Mouse (Mus musculus): ENCODE measurements around the gene Dpm3. TPM values are rescaled to one million over a fixed set of nuclear protein-coding genes. Genes with fewer than 3 reads are reported as not detected.

The Dpm3 gene
- polyA plus RNA-seq, 1 experiment from 2014 or later, result 106 TPM

DNA sequence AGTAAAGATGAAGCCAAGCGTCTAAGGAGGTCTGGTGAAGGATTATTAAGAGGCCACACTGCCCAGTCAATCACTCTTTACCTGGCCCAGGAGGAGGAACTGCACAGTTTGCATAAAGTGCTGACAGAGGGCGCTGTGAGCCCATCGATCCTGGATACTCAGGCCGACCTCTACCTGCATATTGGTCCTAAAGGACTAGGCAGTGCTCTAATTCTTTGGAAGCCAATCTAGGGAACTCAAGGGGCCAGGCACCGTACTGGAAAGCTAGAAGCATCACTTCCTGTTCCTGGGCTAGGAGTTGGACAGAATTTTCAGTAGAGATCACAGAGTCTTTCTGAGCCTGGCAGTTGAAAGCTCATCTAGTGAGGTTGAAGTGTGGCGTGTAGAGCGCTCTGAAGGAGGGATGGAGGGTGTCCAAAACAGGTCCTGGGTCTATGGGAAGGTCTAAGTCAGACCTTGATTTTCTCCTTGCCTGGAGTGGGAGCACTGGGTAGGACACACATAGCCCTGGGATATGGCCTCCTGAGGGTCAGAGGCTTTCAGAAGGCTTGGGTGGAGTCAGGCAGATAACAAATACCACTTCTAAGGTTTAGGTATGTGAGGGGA, 8.6 kb upstream of the Dpm3 start:
- H3K36me3 ChIP-seq (ENCODE audit: poor library complexity, severe bottlenecking), result peaks cover 19% of the 10 kb centered on the region
- H3K27me3 ChIP-seq, result peaks cover 10% of the 10 kb centered on the region; the same call in 1 of the 2 replicates
- no peak for ATAC-seq
- H3K27ac ChIP-seq, result no peak overlapping the region
- H3K9me3 ChIP-seq (replicated peaks), result no peaks in the 10 kb centered on the region
- no peak overlapping the region for H3K4me3 ChIP-seq
- H3K4me1 ChIP-seq, result peaks cover 31% of the 10 kb centered on the region
- no peak overlapping the region for H3K9ac ChIP-seq
- no peak overlapping the region for H3K4me2 ChIP-seq
- 20% methylated on average over 7 of the region's 7 CpGs for WGBS

DNA sequence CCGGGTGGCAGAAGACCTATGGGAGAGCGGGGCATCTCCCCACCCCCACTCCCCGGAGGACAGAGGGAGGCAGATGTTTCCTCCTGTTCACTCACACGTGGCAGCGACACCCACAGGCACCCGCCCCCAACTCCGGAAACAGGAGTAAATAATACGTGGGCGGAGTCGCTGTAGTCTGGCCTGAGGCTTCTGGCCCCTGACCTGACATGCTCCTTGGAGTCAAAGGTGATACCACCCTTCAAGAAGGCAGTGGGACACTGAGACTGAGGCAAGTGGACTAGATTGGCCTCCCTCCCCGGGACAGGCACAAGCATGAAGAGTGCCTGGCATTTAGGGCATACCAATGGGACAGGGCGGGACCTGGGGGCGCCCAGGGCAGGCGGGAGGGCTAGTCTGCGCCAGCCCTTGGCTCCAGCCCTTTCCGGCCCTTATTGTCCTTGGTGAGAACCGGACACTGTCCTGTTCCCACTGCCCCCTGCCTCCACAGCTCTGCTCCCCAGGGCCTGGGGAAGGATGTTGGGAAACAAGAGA, 7.7 kb upstream of the Dpm3 start:
- Histone ChIP-seq H3K27me3 (peaks cover 10% of the 10 kb centered on the region; the same call in 1 of the 2 replicates), H3K9me3 (replicated peaks) (no peaks in the 10 kb centered on the region), H3K9ac (no peak overlapping the region), H3K4me3 (no peak overlapping the region), H3K4me2 (peak overlapping the region; percentile 10; the same call in 1 of the 2 replicates), H3K36me3 (ENCODE audit: poor library complexity, severe bottlenecking) (peaks cover 19% of the 10 kb centered on the region), H3K27ac (no peak overlapping the region), H3K4me1 (peaks cover 25% of the 10 kb centered on the region)
- 10% methylated on average over 17 of the region's 17 CpGs for WGBS
- no peak for ATAC-seq

DNA sequence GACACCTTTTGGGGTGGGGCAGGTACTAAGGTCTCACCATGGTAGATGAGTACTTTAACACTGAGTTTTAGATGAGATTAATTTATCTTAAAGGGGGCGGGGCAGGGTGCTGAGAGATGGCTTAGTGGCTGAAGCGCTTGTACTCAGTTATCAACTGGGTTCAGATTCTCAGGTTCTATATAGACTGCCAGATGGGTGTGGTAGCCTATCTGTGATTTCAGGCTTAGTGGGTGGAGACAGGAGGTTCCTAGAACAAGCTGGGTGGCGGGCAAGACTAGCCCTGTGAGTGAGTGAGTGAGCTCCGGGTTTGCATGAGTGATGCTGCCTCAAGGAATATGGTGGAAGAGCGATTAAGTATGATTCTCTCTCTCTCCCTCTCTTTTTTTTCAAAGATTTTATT, 4.2 kb upstream of the Dpm3 start:
- H3K9ac ChIP-seq, result no peak overlapping the region
- no peak overlapping the region for H3K4me2 ChIP-seq
- no peak for ATAC-seq
- H3K27me3 ChIP-seq, result peaks cover 10% of the 10 kb centered on the region; the same call in 1 of the 2 replicates
- peaks cover 11% of the 10 kb centered on the region for H3K4me1 ChIP-seq
- H3K36me3 ChIP-seq (ENCODE audit: poor library complexity, severe bottlenecking), result no peaks in the 10 kb centered on the region
- WGBS, result 92% methylated on average over 5 of the region's 5 CpGs
- no peak overlapping the region for H3K27ac ChIP-seq
- H3K9me3 ChIP-seq (replicated peaks), result no peaks in the 10 kb centered on the region
- H3K4me3 ChIP-seq, result no peak overlapping the region

DNA sequence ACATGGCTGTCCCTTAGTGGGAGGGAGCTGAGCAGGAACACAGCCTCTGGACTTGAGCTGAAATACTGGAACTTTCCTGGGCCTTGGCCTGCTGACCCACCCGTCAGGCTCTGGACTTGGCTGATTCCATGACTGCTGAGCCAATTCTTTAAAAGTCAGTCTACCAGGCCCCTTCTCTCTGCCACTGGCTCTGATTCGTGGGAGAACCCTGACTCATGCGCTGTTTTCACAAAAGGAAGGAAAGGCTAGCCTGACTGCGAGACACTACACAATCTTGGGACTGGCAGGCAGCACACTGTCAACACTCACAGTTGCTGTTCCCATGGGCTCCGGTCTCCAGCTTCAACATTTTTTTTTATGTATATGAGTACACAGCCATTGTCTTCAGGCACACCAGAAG, 3.0 kb upstream of the Dpm3 start:
- H3K27ac ChIP-seq, result no peak overlapping the region
- H3K4me3 ChIP-seq, result no peak overlapping the region
- H3K36me3 ChIP-seq (ENCODE audit: poor library complexity, severe bottlenecking), result no peaks in the 10 kb centered on the region
- H3K4me1 ChIP-seq, result peaks cover 5% of the 10 kb centered on the region
- WGBS, result 81% methylated on average over 5 of the region's 5 CpGs
- no peak overlapping the region for H3K4me2 ChIP-seq
- H3K27me3 ChIP-seq, result peaks cover 7% of the 10 kb centered on the region; the same call in 1 of the 2 replicates
- no peaks in the 10 kb centered on the region for H3K9me3 ChIP-seq (replicated peaks)
- H3K9ac ChIP-seq, result no peak overlapping the region
- no peak for ATAC-seq

DNA sequence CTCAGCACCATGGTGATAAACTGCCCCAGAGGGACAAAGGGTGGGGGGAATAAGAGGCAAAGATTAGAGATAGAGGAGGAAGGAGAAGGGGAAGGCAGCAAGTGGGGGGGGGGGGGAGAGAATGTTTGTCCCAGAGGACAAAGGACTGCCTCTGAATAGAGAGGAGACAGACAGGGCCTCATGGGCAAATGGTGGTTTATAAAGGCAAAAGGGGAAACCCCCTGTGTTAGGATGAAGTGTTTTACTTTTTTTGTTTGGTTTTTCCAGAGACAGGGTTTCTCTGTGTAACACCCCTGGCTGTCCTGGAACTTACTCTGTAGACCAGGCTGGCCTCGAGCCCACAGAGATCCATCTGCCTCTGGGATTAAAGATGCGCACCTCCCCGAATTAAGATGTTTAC, 1.1 kb downstream of the Dpm3 start:
- no peak for ATAC-seq
- no peak overlapping the region for H3K9ac ChIP-seq
- H3K4me3 ChIP-seq, result no peak overlapping the region
- no peaks in the 10 kb centered on the region for H3K4me1 ChIP-seq
- H3K27me3 ChIP-seq, result no peaks in the 10 kb centered on the region
- H3K9me3 ChIP-seq (replicated peaks), result no peaks in the 10 kb centered on the region
- H3K27ac ChIP-seq, result no peak overlapping the region
- no peaks in the 10 kb centered on the region for H3K36me3 ChIP-seq (ENCODE audit: poor library complexity, severe bottlenecking)
- 76% methylated on average over 3 of the region's 3 CpGs for WGBS
- H3K4me2 ChIP-seq, result no peak overlapping the region

DNA sequence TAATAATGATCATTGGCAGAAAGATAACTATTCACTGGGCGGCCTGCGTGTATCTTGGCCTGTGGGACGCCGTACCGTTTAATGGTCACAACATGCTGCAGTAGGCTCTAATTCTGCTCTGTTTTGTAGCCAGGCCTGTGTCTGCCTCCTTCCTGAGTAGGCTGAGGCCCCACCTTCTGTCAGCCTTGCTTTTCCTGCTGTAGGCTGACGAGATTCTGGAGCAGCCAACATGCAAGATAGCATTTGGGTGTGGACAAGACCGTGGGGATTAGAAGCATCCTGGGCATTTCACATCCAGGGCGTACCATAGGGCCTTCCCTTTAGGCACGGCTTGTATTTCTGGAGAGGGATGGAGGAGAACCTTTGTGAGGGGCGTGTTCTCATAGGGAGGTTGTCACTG, 3.3 kb downstream of the Dpm3 start:
- H3K36me3 ChIP-seq (ENCODE audit: poor library complexity, severe bottlenecking), result no peaks in the 10 kb centered on the region
- H3K27me3 ChIP-seq, result no peaks in the 10 kb centered on the region
- 81% methylated on average over 10 of the region's 10 CpGs for WGBS
- no peak overlapping the region for H3K4me3 ChIP-seq
- no peaks in the 10 kb centered on the region for H3K9me3 ChIP-seq (replicated peaks)
- H3K4me2 ChIP-seq, result no peak overlapping the region
- H3K27ac ChIP-seq, result no peak overlapping the region
- H3K4me1 ChIP-seq, result peaks cover 13% of the 10 kb centered on the region
- no peak for ATAC-seq
- no peak overlapping the region for H3K9ac ChIP-seq

DNA sequence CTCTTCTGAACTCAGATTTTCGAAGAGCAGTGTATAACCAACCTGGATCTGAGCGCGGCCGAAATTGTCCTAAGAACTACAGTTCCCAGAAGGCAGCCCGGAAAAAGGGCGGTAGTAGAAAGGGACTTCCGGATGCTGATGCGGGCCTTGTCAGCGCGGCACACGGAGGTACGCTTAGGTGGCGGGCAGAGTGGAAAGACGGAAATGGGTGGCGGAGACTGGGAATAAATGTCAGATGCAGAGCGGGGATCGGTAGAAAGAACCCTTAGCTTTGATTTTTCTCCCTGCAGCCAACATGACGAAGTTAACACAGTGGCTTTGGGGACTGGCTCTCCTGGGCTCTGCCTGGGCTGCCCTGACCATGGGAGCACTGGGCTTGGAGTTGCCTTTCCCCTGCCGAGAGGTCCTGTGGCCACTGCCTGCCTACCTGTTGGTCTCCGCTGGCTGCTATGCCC, 7.3 kb downstream of the Dpm3 start:
- WGBS, result under 1% methylated on average over 20 of the region's 20 CpGs
- Histone ChIP-seq H3K27me3 (no peaks in the 10 kb centered on the region), H3K27ac (peak overlapping the region; percentile 67; the same call in 1 of the 2 replicates)

DNA sequence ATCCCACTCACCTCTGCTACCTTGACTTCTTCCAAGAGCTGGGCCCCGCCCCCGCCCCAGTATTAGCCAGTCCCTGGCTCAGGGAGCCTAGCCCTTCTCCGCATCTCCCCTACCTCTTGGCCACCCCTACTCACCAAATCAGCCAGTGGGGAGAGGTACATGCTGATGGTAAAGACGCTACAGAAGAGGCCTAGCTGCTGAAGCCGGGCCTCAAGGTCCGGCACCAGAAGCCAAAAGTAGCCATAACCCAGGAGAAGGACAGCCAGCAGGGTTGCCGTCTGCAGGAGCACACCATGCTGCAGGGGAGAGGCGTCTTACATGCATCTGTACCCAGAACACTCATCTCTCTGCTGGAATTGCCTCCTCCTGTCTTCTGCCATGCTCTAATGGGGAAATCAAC, 9.8 kb downstream of the Dpm3 start:
- H3K4me3 ChIP-seq, result no peak overlapping the region
- 52% methylated on average over 8 of the region's 8 CpGs for WGBS

More for the DNA sequence above, 7.3 kb downstream of the Dpm3 start:
- ATAC-seq, result peak; percentile 91
- Histone ChIP-seq H3K9ac (peak overlapping the region; percentile 92), H3K4me2 (peak overlapping the region; percentile 95), H3K4me1 (peaks cover 45% of the 10 kb centered on the region), H3K4me3 (peak overlapping the region; percentile 76), H3K36me3 (ENCODE audit: poor library complexity, severe bottlenecking) (no peaks in the 10 kb centered on the region; the same call in 1 of the 2 replicates), H3K9me3 (replicated peaks) (no peaks in the 10 kb centered on the region)

DNA sequence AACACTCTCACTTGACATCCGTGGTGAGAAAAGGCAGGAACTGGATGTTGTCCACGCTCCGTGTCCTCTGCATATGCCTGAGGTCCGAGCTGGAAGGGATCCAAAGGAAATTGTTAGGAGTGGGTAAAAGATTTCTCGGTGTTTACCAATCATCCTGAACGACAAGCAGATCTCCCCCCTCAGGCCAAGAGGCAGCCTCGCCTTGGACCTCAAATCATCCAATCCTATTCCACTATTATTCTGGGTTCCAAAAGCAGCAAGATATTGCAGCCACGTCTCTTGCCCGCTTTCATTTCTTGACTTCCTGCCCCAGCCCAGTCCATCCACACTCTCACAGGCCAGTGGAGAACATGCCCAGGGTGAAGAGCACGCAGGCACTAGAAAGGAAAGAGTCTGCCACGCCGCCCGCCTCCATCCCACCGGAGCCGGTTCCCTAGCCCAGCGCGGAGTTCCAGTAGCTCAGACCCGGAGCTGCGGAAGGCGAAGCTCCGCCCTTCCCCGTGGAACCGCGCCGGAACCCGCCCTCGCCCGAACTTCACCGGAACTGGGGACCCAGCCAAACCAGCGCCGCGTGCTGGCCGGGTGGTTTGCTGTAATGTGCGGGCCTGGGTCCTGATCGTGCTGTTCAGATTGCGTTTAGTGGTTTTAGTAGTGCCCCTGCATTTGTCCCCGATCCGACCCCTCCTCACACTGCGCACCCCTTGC, 11.0 kb downstream of the Dpm3 start, which contains the start of gene Slc50a1:
TSS of gene Slc50a1 (minus strand) at position 520 of the 705 bp plus-strand sequence.
- Histone ChIP-seq H3K4me3 (peak within 1 kb of the TSS; percentile 56), H3K27ac (peak within 1 kb of the TSS; percentile 54), H3K27me3 (no peaks in the 10 kb centered on the region), H3K36me3 (ENCODE audit: poor library complexity, severe bottlenecking) (no peaks in the 10 kb centered on the region; the same call in 1 of the 2 replicates), H3K9ac (peak within 1 kb of the TSS; percentile 82), H3K4me1 (peaks cover 50% of the 10 kb centered on the region), H3K4me2 (peak within 1 kb of the TSS; percentile 86), H3K9me3 (replicated peaks) (no peaks in the 10 kb centered on the region)
- 4% methylated on average over 39 of the region's 39 CpGs for WGBS
- ATAC-seq, result peak; percentile 68

More for the DNA sequence above, 9.8 kb downstream of the Dpm3 start:
- no peak for ATAC-seq
- Histone ChIP-seq H3K9me3 (replicated peaks) (no peaks in the 10 kb centered on the region), H3K4me1 (peaks cover 50% of the 10 kb centered on the region), H3K4me2 (peak overlapping the region; percentile 86; the same call in 1 of the 2 replicates), H3K27me3 (no peaks in the 10 kb centered on the region), H3K27ac (no peak overlapping the region), H3K9ac (no peak overlapping the region), H3K36me3 (ENCODE audit: poor library complexity, severe bottlenecking) (no peaks in the 10 kb centered on the region; the same call in 1 of the 2 replicates)

DNA sequence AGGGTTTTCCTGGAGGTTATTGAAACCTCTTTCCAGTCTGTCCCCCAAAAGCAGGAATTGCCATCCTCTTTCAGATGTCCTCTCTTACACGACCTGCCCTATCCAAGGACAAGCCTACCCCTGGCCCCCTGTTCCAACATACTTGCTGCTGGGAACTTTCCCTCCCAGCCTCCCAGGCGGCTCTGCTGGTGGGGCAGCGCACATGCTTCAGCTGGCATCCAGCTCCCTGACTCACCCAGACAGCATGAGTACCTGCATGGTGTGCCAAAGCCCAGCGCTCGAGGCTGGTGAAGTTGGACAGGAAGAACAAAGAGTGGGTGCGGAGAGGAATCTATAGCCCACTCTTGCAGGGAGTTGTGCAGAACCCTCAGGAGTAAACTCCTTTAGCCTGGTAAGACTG, 11.7 kb downstream of the Dpm3 start:
- peaks cover 49% of the 10 kb centered on the region for H3K4me1 ChIP-seq
- peak overlapping the region; percentile 82 for H3K9ac ChIP-seq
- H3K27me3 ChIP-seq, result no peaks in the 10 kb centered on the region
- H3K36me3 ChIP-seq (ENCODE audit: poor library complexity, severe bottlenecking), result no peaks in the 10 kb centered on the region; the same call in 1 of the 2 replicates
- WGBS, result 56% methylated on average over 6 of the region's 6 CpGs
- peak; percentile 19; the same call in 1 of the 2 replicates for ATAC-seq
- no peaks in the 10 kb centered on the region for H3K9me3 ChIP-seq (replicated peaks)
- peak overlapping the region; percentile 86 for H3K4me2 ChIP-seq
- peak overlapping the region; percentile 16; the same call in 1 of the 2 replicates for H3K27ac ChIP-seq
- H3K4me3 ChIP-seq, result peak overlapping the region; percentile 56; the same call in 1 of the 2 replicates

DNA sequence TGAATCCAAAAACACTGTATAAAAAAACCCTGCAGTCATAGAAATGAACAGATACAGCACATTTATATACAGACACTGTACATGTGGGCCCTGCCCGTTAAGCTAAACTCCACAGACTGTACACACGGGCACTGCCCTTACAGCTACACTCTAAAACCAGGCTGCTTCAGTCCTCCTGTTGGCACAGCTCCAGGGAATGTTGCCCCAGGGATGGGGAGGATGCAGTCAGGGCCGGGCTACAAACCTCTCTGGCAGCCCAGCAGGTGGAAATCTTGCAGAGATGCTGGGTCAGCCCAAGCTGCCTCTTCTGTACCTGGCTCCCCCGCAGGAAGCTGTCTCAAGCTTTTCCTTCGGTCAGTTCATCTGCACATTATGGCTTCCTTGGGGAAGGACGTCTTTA, 12.6 kb downstream of the Dpm3 start:
- Histone ChIP-seq H3K4me2 (no peak overlapping the region), H3K36me3 (ENCODE audit: poor library complexity, severe bottlenecking) (no peaks in the 10 kb centered on the region; the same call in 1 of the 2 replicates), H3K27me3 (0 out of 2 replicates have a peak, but pooled peaks cover 4% of the 10 kb centered on the region), H3K4me3 (no peak overlapping the region), H3K9ac (no peak overlapping the region), H3K9me3 (replicated peaks) (no peaks in the 10 kb centered on the region), H3K27ac (no peak overlapping the region), H3K4me1 (peaks cover 44% of the 10 kb centered on the region)
- ATAC-seq, result no peak
- 51% methylated on average over 6 of the region's 6 CpGs for WGBS

DNA sequence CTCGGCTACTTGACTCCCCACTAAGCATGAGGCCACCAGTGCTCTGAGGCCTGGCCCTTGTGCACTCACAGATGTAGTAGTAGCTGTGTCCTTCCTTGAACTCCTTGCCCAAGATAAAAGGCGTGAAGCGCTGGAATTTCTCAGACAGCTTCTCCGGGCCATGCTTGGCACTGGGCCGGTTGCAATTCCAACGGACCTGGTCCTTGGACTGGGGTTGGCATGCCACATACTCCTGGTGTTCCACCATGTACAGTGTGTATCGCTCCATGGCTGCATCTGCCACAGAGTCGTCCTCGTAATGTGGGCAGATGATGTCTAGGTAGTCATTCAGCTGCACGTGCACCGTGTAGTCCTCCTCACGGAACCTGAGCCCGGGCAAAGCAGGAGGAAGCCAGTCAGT, 16.9 kb downstream of the Dpm3 start:
- Histone ChIP-seq H3K9me3 (replicated peaks) (no peaks in the 10 kb centered on the region), H3K9ac (no peak overlapping the region), H3K4me3 (no peak overlapping the region), H3K27me3 (peaks cover 37% of the 10 kb centered on the region), H3K36me3 (ENCODE audit: poor library complexity, severe bottlenecking) (no peaks in the 10 kb centered on the region), H3K4me2 (no peak overlapping the region), H3K27ac (no peak overlapping the region), H3K4me1 (peaks cover 37% of the 10 kb centered on the region)
- 92% methylated on average over 13 of the region's 13 CpGs for WGBS
- ATAC-seq, result no peak
